Mouse (Mus musculus) lung, embryonic 14.5 days (tissue): ENCODE measurements around the gene Srgap2. TPM values are rescaled to one million over a fixed set of nuclear protein-coding genes. Genes with fewer than 3 reads are reported as not detected.

Experiments used
- ATAC-seq: fragments of 200-750 bp; cut with Nextera tagmentation; 2 replicates; pipeline ENCODE4 v1.8.0; 2017; ENCODE audit warnings: mild to moderate bottlenecking, moderate TSS enrichment, moderate library complexity; ENCODE audit not compliant: insufficient read depth
- DNase-seq: peaks from one replicate; pipeline ENCODE4 v3.0.0-alpha.2; 2015
- H3K27ac ChIP-seq: fragments of 300-500 bp; sonication (generic); 2 replicates; pipeline ENCODE4 v1.5.1; 2014; ENCODE audit warnings: low read depth, mild to moderate bottlenecking, moderate library complexity
- H3K27me3 ChIP-seq: fragments of 300-500 bp; sonication (generic); 2 replicates; pipeline ENCODE4 v1.6.1; 2014; ENCODE audit warnings: low read length, control low read depth; ENCODE audit not compliant: insufficient read depth
- H3K36me3 ChIP-seq: fragments of 300-500 bp; sonication (generic); 2 replicates; pipeline ENCODE4 v1.6.1; 2014; ENCODE audit warnings: control low read depth; ENCODE audit not compliant: insufficient read depth
- H3K4me1 ChIP-seq: fragments of 300-500 bp; sonication (generic); 2 replicates; pipeline ENCODE4 v1.6.1; 2014; ENCODE audit warnings: antibody characterized with exemption, control low read depth; ENCODE audit not compliant: insufficient read depth
- H3K4me2 ChIP-seq: fragments of 300-500 bp; sonication (generic); 2 replicates; pipeline ENCODE4 v1.6.1; 2014; ENCODE audit warnings: mild to moderate bottlenecking
- H3K4me3 ChIP-seq: fragments of 300-500 bp; sonication (generic); 2 replicates; pipeline ENCODE4 v1.5.1; 2014; ENCODE audit warnings: low read depth, low read length
- H3K9ac ChIP-seq: fragments of 300-500 bp; sonication (generic); 2 replicates; pipeline ENCODE4 v1.6.1; 2014
- H3K9me3 ChIP-seq: fragments of 300-500 bp; sonication (generic); 2 replicates; pipeline ENCODE4 v1.6.1; 2016; ENCODE audit warnings: low read depth, low read length, control low read depth
- CTCF ChIP-seq: IDR thresholded peaks from 2 replicates; pipeline ENCODE4 v1.5.1; 2016; ENCODE audit warnings: antibody characterized with exemption, low read depth
- WGBS: fragments of 180-500 bp; shearing (Covaris S2); extraction: QIAGEN DNeasy Blood & Tissue Kit; methylation state at CpG from one replicate; pipeline ENCODE4 v1.1.7; 2014; 5-methylcytosine and 5-hydroxymethylcytosine counted together
- polyA plus RNA-seq: library from polyadenylated mRNA; unstranded; fragments of >200 nt; fragmentation: Nextera tagmentation; extraction: Ambion mirVana; gene quantifications from 2 replicates; pipeline ENCODE4 v1.2.1, GENCODE M21; 2014

Srgap2 gene
- polyA plus RNA-seq, 1 experiment from 2014 or later: 21.2 TPM

DNA sequence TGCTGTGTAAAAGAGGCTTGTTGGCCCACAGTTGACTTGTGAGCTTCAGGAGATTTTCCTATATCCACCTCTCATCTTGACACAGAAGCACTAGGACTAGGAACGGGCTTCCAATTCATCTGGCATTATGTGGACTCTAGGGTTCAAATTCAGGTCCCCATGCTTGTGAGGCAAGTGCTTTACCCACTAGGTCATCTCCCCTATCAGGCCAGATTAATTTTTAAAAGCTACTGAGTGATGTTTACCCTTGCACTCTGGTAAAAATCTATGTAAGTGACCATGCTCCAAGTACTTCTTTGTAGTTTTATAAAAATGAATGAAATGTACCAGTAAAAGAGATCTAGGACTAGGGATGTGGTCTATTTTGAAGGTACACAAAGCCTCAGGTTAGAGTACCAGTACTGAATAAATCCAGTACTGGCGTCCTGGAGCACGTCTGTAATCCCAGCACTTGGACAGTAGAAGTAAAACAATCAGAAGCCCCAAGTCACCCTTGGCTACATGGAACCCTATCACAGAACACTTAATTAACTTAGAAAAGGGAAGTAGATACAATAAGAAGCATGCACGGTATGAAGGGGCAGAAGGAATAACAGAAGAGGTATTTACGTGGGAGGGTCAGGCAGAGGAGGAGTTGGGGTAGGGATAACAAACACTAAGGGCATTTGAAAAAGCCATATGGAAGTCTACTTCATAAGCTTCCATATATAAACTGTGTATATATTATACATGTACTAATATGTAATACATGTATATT is 40.9 kb downstream of the Srgap2 start:
- Histone ChIP-seq H3K4me3 (no peak overlapping the region), H3K4me1 (peaks cover 5% of the 10 kb centered on the region; the same call in 1 of the 2 replicates), H3K27me3 (no peaks in the 10 kb centered on the region), H3K9me3 (no peaks in the 10 kb centered on the region), H3K36me3 (no peaks in the 10 kb centered on the region), H3K27ac (no peak overlapping the region), H3K9ac (no peak overlapping the region), H3K4me2 (no peak overlapping the region)
- ATAC-seq: no peak
- no peak for TF ChIP-seq CTCF
- 44% methylated on average over 5 of the region's 5 CpGs for WGBS
- DNase-seq: no peak

DNA sequence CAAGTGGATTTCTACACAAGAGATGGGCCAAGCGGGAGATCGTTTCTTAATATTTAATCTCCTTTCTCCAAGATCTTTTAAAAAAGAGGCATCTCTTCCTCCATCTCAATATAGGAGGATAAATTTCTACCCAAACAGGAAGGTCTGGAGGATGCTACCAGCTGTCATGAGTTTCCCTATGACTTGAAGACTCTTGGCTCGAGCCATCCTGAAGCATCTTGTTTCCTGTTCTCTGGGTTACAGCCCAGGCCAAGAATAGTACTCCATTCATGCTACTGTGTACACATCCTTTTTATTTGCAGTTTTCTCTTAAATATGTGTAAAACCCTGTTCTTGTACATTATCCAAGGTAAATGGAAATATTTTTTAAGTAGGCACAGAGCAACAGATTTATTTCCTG is 44.9 kb downstream of the Srgap2 start:
- ATAC-seq (no peak), DNase-seq (no peak)
- peaks cover 10% of the 10 kb centered on the region; the same call in 1 of the 2 replicates for H3K9me3 ChIP-seq
- no peak overlapping the region for H3K4me2 ChIP-seq
- peaks cover 5% of the 10 kb centered on the region; the same call in 1 of the 2 replicates for H3K4me1 ChIP-seq
- H3K36me3 ChIP-seq: no peaks in the 10 kb centered on the region
- 75% methylated on average over 3 of the region's 3 CpGs for WGBS
- H3K4me3 ChIP-seq: no peak overlapping the region
- no peak overlapping the region for H3K27ac ChIP-seq
- no peak for TF ChIP-seq CTCF
- no peak overlapping the region for H3K9ac ChIP-seq
- no peaks in the 10 kb centered on the region for H3K27me3 ChIP-seq

DNA sequence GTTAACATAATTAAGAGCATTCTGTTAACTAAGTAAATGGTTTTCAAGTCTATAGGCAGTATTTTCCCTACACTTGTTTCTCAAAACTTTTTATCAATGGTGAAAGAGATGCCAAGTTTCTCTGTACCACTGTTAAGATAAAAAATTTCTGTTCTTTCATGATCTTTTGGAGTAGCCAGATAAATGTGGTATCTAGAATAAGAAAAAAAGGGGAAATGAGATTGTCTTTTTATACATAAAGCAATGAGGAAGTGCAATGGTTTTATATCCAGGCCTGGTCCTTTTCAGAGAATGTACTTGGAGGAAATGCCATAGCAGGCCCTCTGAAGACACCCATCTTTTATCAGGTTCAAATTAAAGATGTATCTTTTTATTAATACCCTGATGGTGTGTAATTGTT is 45.8 kb downstream of the Srgap2 start:
- Histone ChIP-seq H3K27ac (no peak overlapping the region), H3K9ac (no peak overlapping the region), H3K4me2 (no peak overlapping the region), H3K27me3 (no peaks in the 10 kb centered on the region), H3K36me3 (no peaks in the 10 kb centered on the region), H3K4me1 (peaks cover 5% of the 10 kb centered on the region; the same call in 1 of the 2 replicates), H3K9me3 (peaks cover 10% of the 10 kb centered on the region; the same call in 1 of the 2 replicates), H3K4me3 (no peak overlapping the region)
- TF ChIP-seq CTCF: no peak
- DNase-seq (no peak), ATAC-seq (no peak)

DNA sequence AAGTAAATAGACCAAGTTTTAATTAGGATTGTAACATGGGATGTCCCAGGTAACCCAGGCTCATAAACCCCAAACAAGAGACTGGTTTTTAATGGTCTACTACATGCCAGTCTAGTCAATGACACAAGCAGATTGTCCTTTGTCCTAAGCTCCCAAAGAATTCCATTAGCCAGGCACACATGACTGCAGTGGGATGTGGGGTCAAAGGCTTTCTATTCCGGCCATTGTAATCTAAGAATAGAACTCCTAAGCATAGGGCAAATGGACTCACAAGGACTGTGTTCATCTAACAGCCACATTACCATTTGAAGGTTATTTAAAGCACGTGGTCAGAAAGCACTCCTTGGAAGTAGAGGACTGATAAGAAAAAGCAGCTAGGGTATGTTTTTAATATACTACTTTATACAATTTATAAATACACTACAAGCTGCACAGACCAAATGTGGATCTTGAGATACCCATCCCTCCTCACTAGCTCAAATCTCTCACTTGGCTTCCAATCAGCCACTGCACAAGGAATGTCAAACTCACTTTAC is 48.3 kb downstream of the Srgap2 start:
- H3K9me3 ChIP-seq: peaks cover 10% of the 10 kb centered on the region; the same call in 1 of the 2 replicates
- no peak overlapping the region for H3K9ac ChIP-seq
- no peaks in the 10 kb centered on the region for H3K27me3 ChIP-seq
- H3K4me1 ChIP-seq: no peaks in the 10 kb centered on the region
- H3K4me3 ChIP-seq: no peak overlapping the region
- H3K36me3 ChIP-seq: no peaks in the 10 kb centered on the region
- DNase-seq: peak; percentile 46
- H3K4me2 ChIP-seq: no peak overlapping the region
- TF ChIP-seq CTCF: no peak
- no peak for ATAC-seq
- 49% methylated on average over 2 of the region's 2 CpGs for WGBS
- peak overlapping the region; percentile 20; the same call in 1 of the 2 replicates for H3K27ac ChIP-seq

DNA sequence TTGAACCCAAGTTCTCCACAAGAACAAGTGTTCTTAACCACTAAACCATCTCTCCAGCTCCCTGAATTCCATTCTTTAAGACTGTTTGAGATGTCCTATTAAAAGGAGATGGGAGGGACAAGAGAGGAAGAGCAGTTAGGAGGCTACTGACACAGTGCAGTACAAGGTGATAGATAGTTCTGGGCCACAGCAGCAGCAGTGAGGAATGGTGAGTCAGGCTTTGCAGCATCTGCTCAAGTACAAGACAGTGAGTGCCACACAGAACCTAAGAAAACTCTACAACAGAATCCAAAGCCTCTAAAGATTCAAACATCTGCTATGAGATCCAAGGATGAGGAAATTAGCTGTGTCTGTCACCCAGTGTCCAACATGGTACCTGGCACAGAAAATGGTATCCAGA is 51.8 kb downstream of the Srgap2 start:
- no peak for TF ChIP-seq CTCF
- H3K9me3 ChIP-seq: peaks cover 4% of the 10 kb centered on the region; the same call in 1 of the 2 replicates

DNA sequence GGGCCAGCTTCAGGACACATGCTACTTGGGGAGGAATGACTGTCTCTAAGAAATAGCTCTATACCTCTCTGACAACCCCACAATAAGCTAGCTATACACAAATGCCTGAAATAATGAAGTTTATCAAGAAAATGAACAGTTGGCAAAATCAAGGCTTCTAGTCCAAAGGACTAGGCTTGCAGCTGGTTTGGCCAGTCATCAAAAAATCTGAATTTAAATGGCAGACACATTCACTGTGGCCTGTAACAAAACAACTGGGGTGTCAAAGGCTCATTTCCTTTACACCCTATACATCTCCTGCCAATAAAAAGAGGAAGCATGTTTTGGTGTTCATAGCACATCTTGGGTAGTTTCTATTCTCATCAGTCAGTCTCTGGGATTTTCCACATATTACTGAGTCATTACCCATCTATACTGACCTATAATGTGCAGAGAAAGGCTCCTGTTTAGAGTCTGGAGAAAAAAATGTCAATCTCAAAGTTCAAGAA is 53.5 kb downstream of the Srgap2 start:
- H3K9me3 ChIP-seq: no peaks in the 10 kb centered on the region
- H3K4me1 ChIP-seq: no peaks in the 10 kb centered on the region
- H3K4me3 ChIP-seq: no peak overlapping the region
- H3K36me3 ChIP-seq: no peaks in the 10 kb centered on the region
- H3K27ac ChIP-seq: no peak overlapping the region
- no peak for TF ChIP-seq CTCF
- ATAC-seq (no peak), DNase-seq (no peak)
- H3K27me3 ChIP-seq: no peaks in the 10 kb centered on the region
- no peak overlapping the region for H3K4me2 ChIP-seq
- no peak overlapping the region for H3K9ac ChIP-seq

More for the DNA sequence above, 51.8 kb downstream of the Srgap2 start:
- Histone ChIP-seq H3K9ac (no peak overlapping the region), H3K27me3 (no peaks in the 10 kb centered on the region), H3K27ac (no peak overlapping the region), H3K36me3 (no peaks in the 10 kb centered on the region), H3K4me2 (no peak overlapping the region), H3K4me3 (no peak overlapping the region), H3K4me1 (no peaks in the 10 kb centered on the region)
- DNase-seq: no peak
- no peak for ATAC-seq

DNA sequence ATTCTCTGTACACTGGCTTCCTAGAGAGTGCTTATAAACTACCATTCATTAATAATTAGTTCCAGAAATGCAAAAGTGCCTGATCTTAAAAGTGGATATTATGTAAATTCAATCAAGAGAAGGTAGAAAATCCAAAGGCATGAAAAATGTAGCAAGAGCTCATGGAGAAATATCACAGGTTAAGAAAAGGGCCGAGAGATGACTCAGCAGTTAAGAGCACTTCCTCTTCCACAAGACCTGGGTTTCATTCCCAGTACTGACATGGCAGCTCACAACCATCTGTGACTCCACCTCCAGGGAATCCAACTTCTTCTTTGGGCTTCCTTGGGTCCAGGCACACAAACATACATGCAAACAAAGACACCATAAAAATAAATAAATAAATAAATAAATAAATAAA is 56.6 kb downstream of the Srgap2 start:
- H3K27ac ChIP-seq: no peak overlapping the region
- 84% methylated on average over 1 of the region's 1 CpGs for WGBS
- no peaks in the 10 kb centered on the region for H3K36me3 ChIP-seq
- no peaks in the 10 kb centered on the region for H3K4me1 ChIP-seq
- no peak for ATAC-seq
- H3K4me2 ChIP-seq: no peak overlapping the region
- H3K9me3 ChIP-seq: no peaks in the 10 kb centered on the region
- H3K27me3 ChIP-seq: no peaks in the 10 kb centered on the region
- H3K4me3 ChIP-seq: no peak overlapping the region
- no peak for TF ChIP-seq CTCF
- no peak for DNase-seq
- H3K9ac ChIP-seq: no peak overlapping the region
